8 mouse cellular contexts compared by ENCODE assay signal in the genomic region with DNA sequence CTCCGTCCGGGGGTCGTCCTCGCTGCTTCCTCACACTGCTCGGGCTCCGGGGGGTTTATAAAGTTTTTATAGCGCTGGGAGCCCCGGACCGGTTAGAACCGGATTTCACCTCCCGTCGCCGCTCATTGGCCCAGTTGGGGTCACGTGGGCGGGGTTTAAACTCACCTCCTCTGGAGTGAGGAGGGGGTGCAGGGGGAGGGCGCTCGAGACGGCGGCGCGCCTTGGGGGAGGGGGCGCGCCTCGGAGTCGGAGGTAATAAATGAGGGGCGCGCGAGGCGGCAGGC. TPM values are rescaled to one million over a fixed set of nuclear protein-coding genes. Genes with fewer than 3 reads are reported as not detected.
DNase-seq lines count a peak whose midpoint lies in the region; ATAC-seq and TF ChIP-seq lines count a peak whose summit lies in the region.

No protein-coding gene starts in this region.

- no peaks in the 10 kb centered on the region for H3K9me3 ChIP-seq in hindbrain, embryonic 13.5 days

- WGBS in hindbrain, embryonic 13.5 days: 0% methylated on average over 28 of the region's 29 CpGs

- in situ Hi-C loops in Patski (cut with MboI; ENCODE audit: low pct_unique_long_range_greater_than_20kb): no loop called here

- POLR2A ChIA-PET in Patski (lab: Charles Lee): no interaction called here

- H3K4me2 ChIP-seq in hindbrain, embryonic 13.5 days: peak overlapping the region; percentile 98

- TF ChIP-seq CTCF in Patski (IDR thresholded peaks at IDR 0.05): no peak

- H3K36me3 ChIP-seq in hindbrain, embryonic 13.5 days: peaks cover 34% of the 10 kb centered on the region

- peak; percentile 60 for ATAC-seq in Patski
- peak; percentile 89 for ATAC-seq in hindbrain, embryonic 13.5 days (ENCODE audit: low FRiP score)

- peak overlapping the region; percentile 70 for H3K4me3 ChIP-seq in hindbrain, embryonic 13.5 days

- H3K9ac ChIP-seq in hindbrain, embryonic 13.5 days: peak overlapping the region; percentile 93

- peaks cover 50% of the 10 kb centered on the region for H3K4me1 ChIP-seq in hindbrain, embryonic 13.5 days (replicated peaks)

- CTCF ChIA-PET in Patski (lab: Charles Lee): no interaction called here

- DNase-seq in Patski (ENCODE audit: low read depth, low spot score): peak; percentile 60
- DNase-seq in cerebellum, postnatal 10 days: peak; percentile 99
- DNase-seq in frontal cortex, postnatal 10 days (ENCODE audit: low spot score in 2 of 2): peak; percentile 95
- DNase-seq in layer of hippocampus, postnatal 14 days (ENCODE audit: low spot score in 2 of 2): peak; percentile 91 to 96
- DNase-seq in lung, postnatal 10 days: peak; percentile 96
- DNase-seq in ovary, postnatal 14 days (ENCODE audit: low spot score): peak; percentile 84
- peak; percentile 95 for DNase-seq in thymus, postnatal 14 days

- no peaks in the 10 kb centered on the region for H3K27me3 ChIP-seq in Patski
- H3K27me3 ChIP-seq in hindbrain, embryonic 13.5 days: no peaks in the 10 kb centered on the region

- peak overlapping the region; percentile 100 for H3K27ac ChIP-seq in hindbrain, embryonic 13.5 days

RNA-seq across cellular contexts. Expression of gene Hmgn2, which starts 0.6 kb away (rescaled TPM):
- 170 TPM for polyA plus RNA-seq in Patski (2021)
- polyA plus RNA-seq in hindbrain, embryonic 13.5 days (2015; fragmentation: Nextera tagmentation; extraction: Ambion mirVana): 1,402 and 1,435 TPM in 2 replicates
- 100 to 1,000 TPM; 153 to 159 TPM for total RNA-seq in layer of hippocampus, postnatal 14 days (2021)

RNA-seq across cellular contexts. Expression of gene Dhdds, which starts 32.9 kb away (rescaled TPM):
- 28.3 TPM for polyA plus RNA-seq in Patski (2021)
- polyA plus RNA-seq in hindbrain, embryonic 13.5 days (2015; fragmentation: Nextera tagmentation; extraction: Ambion mirVana): 43.4 and 44.0 TPM in 2 replicates
- total RNA-seq in layer of hippocampus, postnatal 14 days (2021): 10 to 100 TPM; 57.9 to 65.2 TPM

RNA-seq across cellular contexts. Expression of gene Lin28a, which starts 50.8 kb away (rescaled TPM):
- polyA plus RNA-seq in Patski (2021): not detected
- 0.17 and 0.31 TPM in 2 replicates for polyA plus RNA-seq in hindbrain, embryonic 13.5 days (2015; fragmentation: Nextera tagmentation; extraction: Ambion mirVana)
- not detected for total RNA-seq in layer of hippocampus, postnatal 14 days (2021)

Comparison
In these comparisons a context has a peak if more than half of its experiments do, and no peak if none do; other contexts are left out.
1. Peak in every context shown above with its lines: DNase-seq, ATAC-seq, H3K4me3 ChIP-seq and H3K27ac ChIP-seq.